In the genomic region with DNA sequence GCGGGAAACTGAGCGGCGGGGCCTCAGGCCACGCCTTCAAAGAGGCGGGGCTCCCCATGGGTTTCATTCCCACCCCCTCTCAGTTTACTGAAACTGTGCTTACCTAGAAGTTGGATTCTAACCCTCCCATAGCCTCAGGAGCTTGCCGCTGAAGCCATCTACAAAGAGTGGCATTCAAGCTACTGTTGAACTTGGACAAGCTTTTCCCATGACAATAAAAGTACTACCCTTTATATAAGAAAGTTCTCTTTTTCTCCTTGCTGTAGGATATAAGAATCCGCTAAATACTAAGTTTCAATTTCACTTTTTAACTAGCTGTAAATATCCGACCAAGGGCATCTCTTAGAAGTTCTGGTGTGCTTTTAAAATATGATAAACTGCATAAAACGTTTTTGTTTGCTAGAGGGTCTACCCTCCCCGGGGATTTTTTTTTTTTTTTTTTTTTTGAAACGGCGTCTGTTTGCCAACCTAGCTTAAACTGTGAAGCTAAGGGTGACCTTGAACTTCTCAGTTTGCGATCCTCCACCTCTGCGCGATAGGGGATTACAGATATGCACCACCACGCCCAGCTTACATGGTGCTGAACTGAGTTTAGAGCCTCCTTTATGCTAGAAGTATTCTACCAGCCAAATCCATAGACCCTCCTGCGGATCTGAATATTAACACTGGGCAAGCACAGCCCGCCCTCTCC, we compare ENCODE assay signal across 9 mouse cellular contexts. TPM values are rescaled to one million over a fixed set of nuclear protein-coding genes. Genes with fewer than 3 reads are reported as not detected.
DNase-seq lines count a peak whose midpoint lies in the region; ATAC-seq and TF ChIP-seq lines count a peak whose summit lies in the region.
"Had no signal": no experiment of that assay in that cellular context is flagged by ENCODE, and none has a peak within 500 bp of the region (broad histone marks: within the 10 kb centered on the region; RNA-seq: fewer than 3 reads in every experiment).

No protein-coding gene starts in this region.

- H3K27ac ChIP-seq in cerebellum, adult 2 months (ENCODE audit: insufficient read depth, low read length): no peak overlapping the region
- H3K27ac ChIP-seq in hindbrain, embryonic 11.5 days (ENCODE audit: low read depth, low read length): no peak overlapping the region
- no peak overlapping the region for H3K27ac ChIP-seq in liver, adult 2 months (replicated peaks; ENCODE audit: insufficient read depth, low read depth, low read length)
- peak overlapping the region; percentile 48; the same call in 1 of the 2 replicates for H3K27ac ChIP-seq in neural tube, embryonic 15.5 days (replicated peaks)

- no peaks in the 10 kb centered on the region for H3K9me3 ChIP-seq in hindbrain, embryonic 11.5 days (ENCODE audit: control insufficient read depth, low read length)
- no peaks in the 10 kb centered on the region for H3K9me3 ChIP-seq in neural tube, embryonic 15.5 days (replicated peaks)

- H3K9ac ChIP-seq in hindbrain, embryonic 11.5 days (ENCODE audit: low read depth, low read length): no peak overlapping the region
- H3K9ac ChIP-seq in liver, adult 2 months (ENCODE audit: low read depth, low read length): no peak overlapping the region
- H3K9ac ChIP-seq in neural tube, embryonic 15.5 days (replicated peaks): peak overlapping the region; percentile 54

- H3K79me2 ChIP-seq in liver, adult 2 months (ENCODE audit: control insufficient read depth, insufficient read depth, low read length): no peaks in the 10 kb centered on the region

- H3K4me2 ChIP-seq in hindbrain, embryonic 11.5 days (replicated peaks; ENCODE audit: low read depth, low read length): peak overlapping the region; percentile 72
- H3K4me2 ChIP-seq in neural tube, embryonic 15.5 days: peak overlapping the region; percentile 96

- TF ChIP-seq POLR2A in cerebellum, adult 2 months (IDR thresholded peaks at IDR 0.05; ENCODE audit: borderline replicate concordance, insufficient read depth, low read length): no peak
- TF ChIP-seq POLR2A in liver, adult 2 months (IDR thresholded peaks at IDR 0.05; ENCODE audit: extremely low read depth, insufficient read depth, low read length): no peak

- WGBS in cerebellum, adult 2 months: 33% methylated on average over 18 of the region's 18 CpGs
- 37% methylated on average over 18 of the region's 18 CpGs for WGBS in hindbrain, embryonic 11.5 days
- WGBS in liver, adult 2 months: 10% methylated on average over 18 of the region's 18 CpGs
- WGBS in neural tube, embryonic 15.5 days: 38% methylated on average over 18 of the region's 18 CpGs

- no peaks in the 10 kb centered on the region for H3K36me3 ChIP-seq in hindbrain, embryonic 11.5 days (ENCODE audit: control insufficient read depth, insufficient read depth, low read length)
- H3K36me3 ChIP-seq in liver, adult 2 months (ENCODE audit: control insufficient read depth, insufficient read depth, low read length): no peaks in the 10 kb centered on the region
- no peaks in the 10 kb centered on the region for H3K36me3 ChIP-seq in neural tube, embryonic 15.5 days

- H3K27me3 ChIP-seq in cerebellum, adult 2 months (ENCODE audit: control insufficient read depth, insufficient read depth, low read length): no peaks in the 10 kb centered on the region
- no peaks in the 10 kb centered on the region for H3K27me3 ChIP-seq in hindbrain, embryonic 11.5 days (ENCODE audit: control insufficient read depth, insufficient read depth, low read length)
- H3K27me3 ChIP-seq in liver, adult 2 months (ENCODE audit: control insufficient read depth, insufficient read depth, low read length): no peaks in the 10 kb centered on the region
- H3K27me3 ChIP-seq in neural tube, embryonic 15.5 days (replicated peaks): no peaks in the 10 kb centered on the region
- H3K27me3 ChIP-seq: Patski had no signal

- no peak for TF ChIP-seq CTCF in cerebellum, adult 2 months (IDR thresholded peaks at IDR 0.05; ENCODE audit: borderline replicate concordance, insufficient read depth, low read depth, low read length)
- no peak for TF ChIP-seq CTCF in liver, adult 2 months (IDR thresholded peaks at IDR 0.05; ENCODE audit: low read depth, low read length)

- DNase-seq in cerebellum, adult 2 months: no peak
- DNase-seq in embryo, embryonic 10.5 days (ENCODE audit: low spot score): peak; percentile 6
- DNase-seq in hindbrain, embryonic 11.5 days (ENCODE audit: low spot score): peak; percentile 10
- peak; percentile 28 for DNase-seq in liver, adult 2 months (ENCODE audit: extremely low read depth, low read depth, low spot score)
- no peak for DNase-seq in urinary bladder, adult 18-20 months (ENCODE audit: low spot score in 2 of 2)
- no peak for DNase-seq in layer of hippocampus, adult 9-11 months

- H3K4me3 ChIP-seq in cerebellum, adult 2 months (replicated peaks; ENCODE audit: insufficient read depth, low read depth, low read length): peak overlapping the region; percentile 55
- peak overlapping the region; percentile 82 for H3K4me3 ChIP-seq in hindbrain, embryonic 11.5 days (ENCODE audit: low read depth, low read length)
- H3K4me3 ChIP-seq in liver, adult 2 months (ENCODE audit: insufficient read depth, low read depth, low read length): peak overlapping the region; percentile 95
- peak overlapping the region; percentile 87 for H3K4me3 ChIP-seq in neural tube, embryonic 15.5 days (replicated peaks)

- H3K4me1 ChIP-seq in cerebellum, adult 2 months (ENCODE audit: control insufficient read depth, insufficient read depth, low read length): no peaks in the 10 kb centered on the region
- no peaks in the 10 kb centered on the region for H3K4me1 ChIP-seq in hindbrain, embryonic 11.5 days (replicated peaks; ENCODE audit: control insufficient read depth, insufficient read depth, low read length)
- peaks cover 3% of the 10 kb centered on the region; the same call in 1 of the 2 replicates for H3K4me1 ChIP-seq in liver, adult 2 months (ENCODE audit: control insufficient read depth, insufficient read depth, low read length)
- H3K4me1 ChIP-seq in neural tube, embryonic 15.5 days: peaks cover 9% of the 10 kb centered on the region; the same call in 1 of the 2 replicates

- ATAC-seq in cerebellum, adult (ENCODE audit: insufficient number of reproducible peaks, low FRiP score, low TSS enrichment): no peak
- ATAC-seq in hindbrain, embryonic 11.5 days (ENCODE audit: low FRiP score): no peak
- no peak for ATAC-seq in neural tube, embryonic 15.5 days (ENCODE audit: low FRiP score)

RNA-seq across cellular contexts. Expression of a gene that starts 0.4 kb away (rescaled TPM):
- 0.35 and 0.38 TPM in 2 replicates for polyA plus RNA-seq in cerebellum, adult 2 months (2012; rRNA removed)
- 2.2 and 2.7 TPM in 2 replicates for polyA plus RNA-seq in hindbrain, embryonic 11.5 days (2014; fragmentation: Nextera tagmentation; extraction: Ambion mirVana)
- total RNA-seq in liver, adult 2 months (2014; rRNA removed): 0.18 and 0.34 TPM in 2 replicates
- polyA plus RNA-seq in liver, adult 2 months (2012; rRNA removed): 0.05 and 0.06 TPM in 2 replicates
- 0.51 and 1.4 TPM in 2 replicates for polyA plus RNA-seq in neural tube, embryonic 15.5 days (2015; fragmentation: Nextera tagmentation; extraction: Ambion mirVana)

Comparison
In these comparisons a context has a peak if more than half of its experiments do, and no peak if none do; other contexts are left out.
1. DNase-seq: peak in embryo, embryonic 10.5 days (single experiment), hindbrain, embryonic 11.5 days (single experiment) and liver, adult 2 months (single experiment); none in cerebellum, adult 2 months (0 of 2), urinary bladder, adult 18-20 months (0 of 2) and layer of hippocampus, adult 9-11 months (single experiment).
2. Peak in every context shown above with its lines, with median percentiles within 50 percentile points of each other: H3K4me3 ChIP-seq.